Comparison of ENCODE assay signal across 22 mouse cellular contexts in the genomic region with DNA sequence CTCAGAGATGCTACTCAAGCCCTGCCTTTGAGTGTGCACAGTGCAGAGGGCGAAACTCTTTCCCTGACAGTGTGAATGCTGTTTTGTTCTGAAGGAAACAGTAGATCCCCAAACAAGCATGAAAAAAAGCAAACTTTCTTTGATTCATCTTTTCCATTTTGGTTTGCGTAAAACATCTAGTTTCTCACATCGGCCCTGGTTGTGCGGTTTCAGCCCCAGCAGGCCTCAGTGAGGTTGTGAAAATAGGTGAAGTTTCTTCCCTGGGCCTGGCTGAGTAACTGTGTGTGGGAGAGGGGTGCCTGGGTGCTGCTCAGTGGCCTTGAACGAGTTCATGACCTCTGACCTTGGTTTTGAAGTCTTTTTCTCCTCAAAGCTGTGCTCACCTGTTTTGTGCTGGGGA.
DNase-seq lines count a peak whose midpoint lies in the region; ATAC-seq lines count a peak whose summit lies in the region.
"Had no signal": no experiment of that assay in that cellular context is flagged by ENCODE, and none has a peak within 500 bp of the region (broad histone marks: within the 10 kb centered on the region; RNA-seq: fewer than 3 reads in every experiment).

No protein-coding gene starts in this region.

- peak; percentile 65 for ATAC-seq in activated CD4-positive, CD25-positive, alpha-beta regulatory T cell, adult 4 months
- ATAC-seq: forebrain, embryonic 13.5 days; forebrain, embryonic 16.5 days; hindbrain, postnatal 0 days; intestine, embryonic 15.5 days had no signal

- peak; percentile 68 for DNase-seq in CD4-positive helper T cell, adult 2 months (ENCODE audit: low read depth, low spot score)
- DNase-seq in CD4-positive, CD25-positive, alpha-beta regulatory T cell, adult 2 months (ENCODE audit: low read depth, low spot score), result peak; percentile 52
- peak; percentile 32 to 56 for DNase-seq in natural killer cell, adult 2 months (ENCODE audit: low spot score in 2 of 2)
- no peak for DNase-seq in adrenal gland, postnatal 4 days (ENCODE audit: low spot score in 2 of 2)
- DNase-seq in layer of hippocampus, postnatal 10 days (ENCODE audit: low spot score in 2 of 2), result no peak
- DNase-seq: adrenal gland, adult 2 months; adrenal gland, postnatal 25 days; cerebellum, adult 18-20 months; cerebellum, adult 9-10 months; cerebellum, postnatal 14 days; gastrocnemius, adult 2 months; gastrocnemius, postnatal 14 days; heart, adult 18-20 months; heart, postnatal 14 days; heart, postnatal 4 days; kidney, adult 11 months; kidney, adult 8-10 months had no signal

Comparison
In these comparisons a context has a peak if more than half of its experiments do, and no peak if none do; other contexts are left out.
1. DNase-seq: peak in CD4-positive helper T cell, adult 2 months (single experiment), CD4-positive, CD25-positive, alpha-beta regulatory T cell, adult 2 months (single experiment) and natural killer cell, adult 2 months (2 of 2); none in adrenal gland, postnatal 4 days (0 of 2) and layer of hippocampus, postnatal 10 days (0 of 2).